Mouse (Mus musculus) CD8-positive naive resting alpha-beta T cell, adult 57 days (primary cell): ENCODE measurements around the gene Aspdh. TPM values are rescaled to one million over a fixed set of nuclear protein-coding genes. Genes with fewer than 3 reads are reported as not detected.

Experiments
- total RNA-seq: library from RNA; stranded (reverse); gene quantifications from one replicate; pipeline ENCODE4 v1.2.4, GENCODE M21; 2023

Aspdh gene
- not detected for total RNA-seq

DNA sequence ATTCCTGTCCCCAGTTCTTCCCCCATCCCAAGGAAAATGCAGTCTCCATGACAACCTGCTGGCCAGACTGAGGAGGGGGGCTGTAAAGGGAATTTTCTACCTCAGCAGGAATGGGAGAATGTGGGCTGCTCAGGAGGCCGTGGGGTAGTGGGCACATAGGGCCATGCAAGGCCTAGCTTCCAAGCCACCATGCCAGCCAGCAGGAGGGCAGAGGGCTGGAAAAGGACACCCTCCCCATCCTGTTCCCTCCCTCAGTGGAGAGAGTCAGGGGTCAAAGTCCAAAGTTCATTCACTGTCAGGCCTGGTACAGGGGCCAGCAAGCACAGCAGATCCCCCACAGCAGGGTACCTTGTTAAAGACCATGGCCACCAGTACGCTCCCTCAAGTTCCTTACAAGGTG is at the start of gene Aspdh:
Aspdh (plus strand) TSS at position 281 of the 400 bp plus-strand sequence.

DNA sequence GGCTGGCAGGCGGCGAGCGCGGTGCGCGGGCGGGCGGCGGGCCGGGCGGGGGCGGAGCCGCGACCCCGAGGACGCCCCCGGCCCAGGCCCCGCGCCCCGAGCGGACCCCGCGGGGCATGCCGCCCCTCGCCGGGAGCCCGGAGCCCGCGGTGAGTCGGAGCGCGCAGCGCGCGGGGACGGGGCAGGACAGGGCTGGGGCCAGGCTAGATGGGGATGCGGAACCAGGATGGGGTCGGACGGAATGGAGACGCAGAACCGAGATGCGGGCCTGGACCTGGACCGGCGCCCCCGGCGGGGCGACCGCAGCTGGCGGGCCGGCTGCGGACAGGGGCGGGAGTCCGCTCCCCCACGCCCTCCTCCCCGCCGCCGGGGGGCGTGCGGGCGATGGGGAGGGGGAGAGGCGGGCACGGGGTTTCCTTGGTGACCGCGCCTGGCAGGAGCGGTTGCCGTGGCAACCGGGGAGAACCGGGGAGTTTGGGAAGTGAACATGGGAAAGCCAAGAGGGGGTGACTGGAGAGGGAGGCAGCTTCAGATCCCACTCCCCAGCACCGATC is 36.1 kb upstream of the Aspdh start, which contains the start of gene Lrrc4b:
Lrrc4b (plus strand) TSS at position 51 of the 554 bp plus-strand sequence.

DNA sequence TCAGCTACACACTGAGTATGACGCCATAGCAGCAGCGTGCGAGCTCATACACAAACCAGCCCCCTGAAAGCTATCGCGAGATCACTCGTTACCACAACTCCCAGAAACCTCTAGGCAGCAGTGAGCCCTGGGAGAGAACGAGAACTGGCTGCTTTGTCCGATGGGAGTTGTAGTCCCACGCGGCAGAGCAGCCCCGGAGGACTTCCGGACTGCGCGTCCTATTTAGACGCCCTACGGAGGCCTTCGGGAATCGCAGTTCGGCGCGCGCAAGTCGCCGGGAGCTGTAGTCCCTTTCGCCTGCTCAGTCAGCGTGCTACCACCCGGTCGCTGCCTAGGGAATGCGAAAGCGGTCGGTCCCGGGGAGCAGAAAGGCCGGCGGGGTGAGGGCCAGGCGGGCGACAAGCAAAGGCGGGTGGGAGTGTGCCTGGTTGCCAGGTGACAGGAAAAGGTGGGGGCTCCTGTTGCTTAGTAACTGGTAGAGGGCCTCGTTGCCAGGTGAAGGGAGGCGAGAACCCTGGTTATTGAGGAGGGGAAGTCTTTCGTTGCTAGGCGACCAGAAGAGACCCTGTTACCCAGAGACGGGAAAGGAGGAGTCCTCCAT is 2.7 kb downstream of the Aspdh start, which contains the start of gene Josd2:
Josd2 (plus strand) TSS at position 170 of the 601 bp plus-strand sequence.

DNA sequence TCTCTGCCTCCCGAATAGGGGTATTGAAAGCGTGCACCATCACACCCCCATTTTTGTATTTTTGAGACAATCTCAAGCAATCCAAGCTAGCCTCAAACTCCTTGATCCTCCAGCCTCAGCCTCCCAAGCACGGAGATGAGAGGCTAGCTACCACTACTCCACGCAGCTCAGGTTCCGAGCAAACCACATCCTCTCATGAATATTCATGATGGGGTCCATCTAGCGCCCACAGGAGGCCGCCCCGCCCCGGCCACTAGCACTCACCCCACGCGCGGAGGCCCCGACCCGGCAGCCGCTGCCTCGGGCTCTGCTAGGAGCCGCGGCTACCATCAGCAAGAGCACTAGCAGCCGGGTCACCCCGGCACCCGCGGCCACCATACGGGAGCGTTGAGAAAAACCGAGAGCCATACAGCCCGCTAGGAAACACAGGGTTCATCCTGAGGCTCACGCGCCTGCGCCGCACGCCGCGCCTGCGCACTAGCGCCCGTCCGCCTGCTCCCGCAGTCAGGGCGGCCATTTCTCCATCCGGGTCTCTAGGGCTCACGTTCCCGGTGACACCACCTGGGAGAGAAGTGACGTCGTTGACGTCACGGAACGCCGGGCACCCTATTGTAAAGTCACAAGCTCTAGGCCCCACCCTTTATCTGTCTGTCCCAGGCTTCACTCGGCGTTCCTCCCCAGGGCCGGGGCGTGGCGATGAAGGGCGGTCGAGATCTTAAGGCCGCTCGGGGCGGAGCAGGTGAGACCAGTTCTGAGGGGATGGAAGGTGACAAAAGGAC is 31.0 kb downstream of the Aspdh start, which contains the start of the genes Emc10 and Fam71e1:
Emc10 (minus strand) TSS at position 538 of the 779 bp plus-strand sequence.
Fam71e1 (plus strand) TSS at position 590 of the 779 bp plus-strand sequence.

Other genes starting within 250 kb of the Aspdh start
- not detected for gene Klk1b5, start 249.4 kb upstream of the Aspdh start, total RNA-seq
- not detected for gene Klk1, start 240.0 kb upstream of the Aspdh start, total RNA-seq
- gene Gm36864, start 229.2 kb upstream of the Aspdh start, total RNA-seq: not detected
- gene 1700028J19Rik, start 218.7 kb upstream of the Aspdh start, total RNA-seq: 1.9 TPM
- gene 2410002F23Rik, start 218.7 kb upstream of the Aspdh start, total RNA-seq: 245 TPM
- not detected for gene Acp4, start 208.0 kb upstream of the Aspdh start, total RNA-seq
- gene Gm15517, start 203.9 kb upstream of the Aspdh start, total RNA-seq: not detected
- 0.89 TPM for gene Clec11a, start 158.5 kb upstream of the Aspdh start, total RNA-seq
- gene Shank1, start 155.1 kb upstream of the Aspdh start, total RNA-seq: 2.8 TPM
- gene Syt3, start 81.3 kb upstream of the Aspdh start, total RNA-seq: not detected
- not detected for gene 1700008O03Rik, start 79.6 kb upstream of the Aspdh start, total RNA-seq
- gene Lrrc4b, start 36.4 kb upstream of the Aspdh start, total RNA-seq: not detected
- gene Josd2, start 2.6 kb downstream of the Aspdh start, total RNA-seq: 46.8 TPM
- 96.1 TPM for gene Emc10, start 31.1 kb downstream of the Aspdh start, total RNA-seq
- 7.1 TPM for gene Fam71e1, start 31.2 kb downstream of the Aspdh start, total RNA-seq
- 0.64 TPM for gene Mybpc2, start 59.3 kb downstream of the Aspdh start, total RNA-seq
- 27.7 TPM for gene Spib, start 66.7 kb downstream of the Aspdh start, total RNA-seq
- 57.8 TPM for gene Pold1, start 83.5 kb downstream of the Aspdh start, total RNA-seq
- 263 TPM for gene Nr1h2, start 88.6 kb downstream of the Aspdh start, total RNA-seq
- 37.0 TPM for gene Napsa, start 107.0 kb downstream of the Aspdh start, total RNA-seq
- gene Kcnc3, start 125.3 kb downstream of the Aspdh start, total RNA-seq: 3.1 TPM
- gene Myh14, start 205.5 kb downstream of the Aspdh start, total RNA-seq: not detected
- not detected for gene Izumo2, start 243.4 kb downstream of the Aspdh start, total RNA-seq